Mouse (Mus musculus) liver, embryonic 14.5 days (tissue): ENCODE data around the gene Stard7. TPM values are rescaled to one million over a fixed set of nuclear protein-coding genes. Genes with fewer than 3 reads are reported as not detected.

Experiments used
- ATAC-seq: fragments of 200-750 bp; cut with Nextera tagmentation; 2 replicates; pipeline ENCODE4 v1.8.0; 2017; ENCODE audit warnings: moderate number of reproducible peaks, mild to moderate bottlenecking, moderate library complexity; ENCODE audit not compliant: insufficient read depth
- DNase-seq, 3 experiments: peaks; one replicate each; pipeline ENCODE4 v3.0.0-alpha.2; 2012 to 2013; ENCODE audit warnings: low read depth in 3 of 3, low spot score in 3 of 3
- H3K27ac ChIP-seq: fragments of 300-500 bp; sonication (generic); 2 replicates; pipeline ENCODE4 v1.5.1; 2014; ENCODE audit warnings: moderate library complexity, mild to moderate bottlenecking, control low read depth, inconsistent platforms
- H3K27me3 ChIP-seq: fragments of 300-500 bp; sonication (generic); 2 replicates; pipeline ENCODE4 v1.6.1; 2014; ENCODE audit warnings: mild to moderate bottlenecking, low read length, moderate library complexity; ENCODE audit not compliant: control insufficient read depth, insufficient read depth
- H3K36me3 ChIP-seq: fragments of 300-500 bp; sonication (generic); replicated peaks from 2 replicates; pipeline ENCODE4 v1.6.1; 2014; ENCODE audit warnings: low read depth; ENCODE audit not compliant: control insufficient read depth, insufficient read depth
- H3K4me1 ChIP-seq, 2 experiments: fragments of 200-500 bp in 1 of 2; fragments of 300-500 bp in 1 of 2; sonication (generic) in 1 of 2; replicated peaks; 2 replicates each; pipeline ENCODE4 v1.6.1; 2012 to 2014; ENCODE audit warnings: antibody characterized with exemption in 1 of 2, inconsistent platforms in 1 of 2, low read length in 1 of 2; ENCODE audit not compliant: control insufficient read depth in 2 of 2, insufficient read depth in 2 of 2
- H3K4me2 ChIP-seq: fragments of 300-500 bp; sonication (generic); 2 replicates; pipeline ENCODE4 v1.6.1; 2014; ENCODE audit warnings: low read depth, mild to moderate bottlenecking, control low read depth, moderate library complexity
- H3K4me3 ChIP-seq, 2 experiments: fragments of 200-500 bp in 1 of 2; fragments of 300-500 bp in 1 of 2; sonication (generic) in 1 of 2; 2 replicates each; pipeline ENCODE4 v1.5.1; 2012 to 2014; ENCODE audit warnings: low read depth in 2 of 2, low read length in 2 of 2, mild to moderate bottlenecking in 2 of 2, control low read depth in 1 of 2, inconsistent platforms in 1 of 2, moderate library complexity in 1 of 2; ENCODE audit not compliant: insufficient read depth in 1 of 2
- H3K9ac ChIP-seq: fragments of 300-500 bp; sonication (generic); replicated peaks from 2 replicates; pipeline ENCODE4 v1.6.1; 2014; ENCODE audit warnings: mild to moderate bottlenecking, control low read depth, moderate library complexity
- H3K9me3 ChIP-seq: fragments of 300-500 bp; sonication (generic); 2 replicates; pipeline ENCODE4 v1.6.1; 2016; ENCODE audit warnings: low read length, mixed read lengths; ENCODE audit not compliant: control insufficient read depth
- CTCF ChIP-seq: IDR thresholded peaks from 2 replicates; pipeline ENCODE4 v1.5.1; 2016; ENCODE audit warnings: antibody characterized with exemption, low read depth, control low read depth
- EP300 ChIP-seq: IDR thresholded peaks from 2 replicates; pipeline ENCODE4 v1.6.1; 2016; ENCODE audit warnings: antibody characterized with exemption, low read depth
- WGBS: fragments of 180-500 bp; shearing (Covaris S2); extraction: QIAGEN DNeasy Blood & Tissue Kit; methylation state at CpG from one replicate; pipeline ENCODE4 v1.1.7; 2014; ENCODE audit not compliant: insufficient replicate concordance; 5-methylcytosine and 5-hydroxymethylcytosine counted together
- polyA plus RNA-seq, 2 experiments: library from polyadenylated mRNA; depleted of rRNA in 1 of 2; stranded (reverse) in 1 of 2; unstranded in 1 of 2; fragments of >200 nt; fragmentation: Nextera tagmentation in 1 of 2; extraction: Ambion mirVana in 1 of 2; gene quantifications; 2 replicates each; pipeline versions ENCODE4 v1.2.1 to v1.2.3; 2012 to 2014

The Stard7 gene
- polyA plus RNA-seq, 2 experiments: 29.8 to 42.0 TPM

- no peaks in the 10 kb centered on the region for H3K27me3 ChIP-seq
- no peak for ATAC-seq
- DNase-seq: no peak
- H3K27ac ChIP-seq: no peak overlapping the region
- no peaks in the 10 kb centered on the region for H3K36me3 ChIP-seq
- H3K4me3 ChIP-seq: no peak overlapping the region
- H3K4me2 ChIP-seq: no peak overlapping the region
- peaks cover 0 to 12% of the 10 kb centered on the region in 2 experiments; a peak in 2 of 4 replicates for H3K4me1 ChIP-seq
- TF ChIP-seq EP300 (no peak), CTCF (no peak)
- no peaks in the 10 kb centered on the region for H3K9me3 ChIP-seq
- 60% methylated on average over 1 of the region's 1 CpGs for WGBS
- H3K9ac ChIP-seq: no peak overlapping the region
These were observed 53.6 kb downstream of the Stard7 start for GRCm38 (mm10) chr2:127323667-127324066.

GRCm38 (mm10) chr2:127324456-127324855 lies 54.4 kb downstream of the Stard7 start:
- Histone ChIP-seq H3K4me2 (no peak overlapping the region), H3K4me1 (peaks cover 0 to 15% of the 10 kb centered on the region in 2 experiments; a peak in 2 of 4 replicates), H3K36me3 (no peaks in the 10 kb centered on the region), H3K9me3 (no peaks in the 10 kb centered on the region), H3K27me3 (no peaks in the 10 kb centered on the region), H3K4me3 (no peak overlapping the region), H3K9ac (no peak overlapping the region), H3K27ac (no peak overlapping the region)
- WGBS: 36% methylated on average over 7 of the region's 7 CpGs
- ATAC-seq: no peak
- no peak for DNase-seq
- TF ChIP-seq EP300 (no peak), CTCF (no peak)

GRCm38 (mm10) chr2:127328090-127328851 lies 58.3 kb downstream of the Stard7 start:
- DNase-seq: no peak

GRCm38 (mm10) chr2:127332807-127333570 lies 63.0 kb downstream of the Stard7 start:
- 50% methylated on average over 14 of the region's 14 CpGs for whole genome bisulfite sequencing
- no peaks in the 10 kb centered on the region for H3K9me3 ChIP-seq
- H3K4me2 ChIP-seq: no peak overlapping the region
- TF ChIP-seq EP300: no peak
- no peak for TF ChIP-seq CTCF
- DNase-seq (no peak), ATAC-seq (no peak)
- no peak overlapping the region for H3K4me3 ChIP-seq
- peaks cover 11% of the 10 kb centered on the region for H3K27me3 ChIP-seq
- no peak overlapping the region for H3K27ac ChIP-seq
- peaks cover 0 to 20% of the 10 kb centered on the region in 2 experiments; a peak in 3 of 4 replicates for H3K4me1 ChIP-seq
- no peak overlapping the region for H3K9ac ChIP-seq
- H3K36me3 ChIP-seq: no peaks in the 10 kb centered on the region

More at GRCm38 (mm10) chr2:127328090-127328851, 58.3 kb downstream of the Stard7 start:
- Histone ChIP-seq H3K4me2 (no peak overlapping the region), H3K9ac (no peak overlapping the region), H3K4me3 (no peak overlapping the region), H3K36me3 (no peaks in the 10 kb centered on the region), H3K4me1 (peaks cover 0 to 15% of the 10 kb centered on the region in 2 experiments; a peak in 2 of 4 replicates), H3K9me3 (no peaks in the 10 kb centered on the region), H3K27me3 (no peaks in the 10 kb centered on the region), H3K27ac (no peak overlapping the region)
- TF ChIP-seq EP300: peak; percentile 36
- no peak for TF ChIP-seq CTCF
- WGBS: 26% methylated on average over 12 of the region's 12 CpGs
- peak; percentile 67 for ATAC-seq
